Mouse (Mus musculus): ENCODE data around the gene Ttll9.

The Ttll9 gene

DNA sequence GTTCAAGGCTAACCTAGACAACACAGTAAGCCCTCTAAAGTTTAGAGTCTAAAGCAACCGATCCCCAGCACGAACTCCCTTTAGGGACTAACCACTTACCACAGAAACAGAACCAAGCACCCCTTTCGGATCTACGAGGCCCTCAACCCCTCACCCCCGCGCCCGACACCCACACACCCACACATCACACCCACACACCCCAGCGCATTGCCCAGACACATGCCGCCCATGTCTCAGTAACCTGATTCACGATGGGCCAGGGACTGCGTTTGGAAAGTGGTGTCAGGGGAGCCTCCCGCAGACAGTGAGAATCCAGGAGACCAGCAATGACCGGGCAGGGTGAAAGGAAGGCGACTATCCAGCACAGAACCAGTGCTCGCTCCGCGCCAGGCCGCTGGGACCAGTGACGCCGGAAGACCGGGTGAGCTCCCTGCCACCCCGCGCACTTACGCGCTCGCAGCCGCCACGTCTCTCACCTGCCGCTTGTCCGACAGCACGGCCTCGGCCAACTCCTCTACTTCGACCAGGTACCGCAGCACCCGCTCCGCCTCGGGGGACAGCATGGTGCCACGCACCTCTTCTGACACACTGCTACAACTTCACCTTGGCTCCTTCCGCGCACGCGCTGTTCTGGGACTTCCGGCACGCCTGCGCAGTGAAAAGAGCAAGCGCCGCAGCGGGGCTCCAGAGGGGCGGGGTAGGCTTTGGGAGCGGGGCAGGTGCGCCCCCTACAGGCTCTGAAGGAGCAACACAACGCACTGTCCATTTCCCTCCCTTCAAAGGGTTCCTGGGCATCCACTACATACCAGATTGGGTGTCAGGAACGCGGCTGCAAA is 52.7 kb downstream of the Ttll9 start, which contains the start of gene Pdrg1:
TSS of gene Pdrg1 (minus strand) at position 670 of the 836 bp plus-strand sequence.
- DNase-seq (ENCODE audit: low spot score), result peak; percentile 98

DNA sequence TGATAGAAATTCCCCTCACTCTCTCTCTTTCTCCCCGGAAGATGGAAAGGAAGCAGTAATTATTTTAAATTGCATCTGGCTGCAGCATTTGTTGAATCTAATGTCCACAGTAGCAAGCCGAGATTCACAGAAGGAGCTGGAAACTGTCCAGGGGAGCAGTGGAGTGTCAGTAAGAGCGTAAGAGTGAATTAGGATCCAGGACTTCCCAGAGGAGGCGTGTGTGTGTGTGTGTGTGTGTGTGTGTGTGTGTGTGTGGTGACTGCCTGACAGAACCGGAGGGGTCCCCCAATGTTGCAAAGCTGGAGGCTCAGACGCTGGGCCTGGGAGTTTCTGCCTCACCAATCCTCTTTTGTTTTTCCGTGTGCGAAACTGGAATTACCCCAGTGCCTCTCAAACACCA is 53.5 kb downstream of the Ttll9 start:
- DNase-seq (ENCODE audit: low spot score), result no peak

DNA sequence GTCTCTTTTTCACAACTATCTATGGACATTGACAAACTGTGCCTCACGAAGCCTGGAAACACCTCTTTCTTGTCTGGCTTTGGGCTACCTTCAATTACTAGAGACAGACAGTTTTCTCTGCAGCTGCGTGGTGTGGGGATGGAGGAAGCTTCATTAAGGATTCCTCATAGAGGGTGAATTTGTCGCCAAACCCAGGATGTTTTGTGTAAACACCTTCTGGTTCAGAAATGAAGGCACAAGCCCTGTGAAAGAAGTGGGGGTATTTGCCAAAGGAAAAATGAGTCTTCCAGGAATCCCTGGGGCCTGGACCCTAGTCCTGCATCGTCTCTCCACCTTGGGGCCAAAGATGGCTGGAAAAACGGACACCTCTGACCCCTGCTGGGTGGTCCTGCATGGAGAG is 54.5 kb downstream of the Ttll9 start:
- DNase-seq (ENCODE audit: low spot score), result no peak

DNA sequence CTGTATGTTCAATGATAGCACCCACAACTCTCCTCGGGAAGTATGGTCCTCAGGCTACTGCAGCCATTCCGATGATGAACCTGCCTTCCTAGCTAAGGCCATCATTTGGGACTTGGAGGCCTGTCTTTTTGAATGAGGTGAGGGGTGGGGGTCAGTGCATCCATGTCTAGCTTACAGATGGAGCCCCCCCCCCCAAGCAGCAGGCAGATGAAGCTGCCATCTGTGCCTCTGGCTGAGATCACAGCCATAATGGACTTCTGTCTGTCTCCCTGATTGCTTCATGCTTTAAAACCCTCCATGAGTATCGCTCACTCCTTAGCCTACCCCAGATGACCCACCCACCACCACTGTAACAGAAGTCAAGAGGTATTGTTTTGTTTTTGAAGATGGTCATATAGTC is 57.1 kb downstream of the Ttll9 start:
- no peak for DNase-seq (ENCODE audit: low spot score)

DNA sequence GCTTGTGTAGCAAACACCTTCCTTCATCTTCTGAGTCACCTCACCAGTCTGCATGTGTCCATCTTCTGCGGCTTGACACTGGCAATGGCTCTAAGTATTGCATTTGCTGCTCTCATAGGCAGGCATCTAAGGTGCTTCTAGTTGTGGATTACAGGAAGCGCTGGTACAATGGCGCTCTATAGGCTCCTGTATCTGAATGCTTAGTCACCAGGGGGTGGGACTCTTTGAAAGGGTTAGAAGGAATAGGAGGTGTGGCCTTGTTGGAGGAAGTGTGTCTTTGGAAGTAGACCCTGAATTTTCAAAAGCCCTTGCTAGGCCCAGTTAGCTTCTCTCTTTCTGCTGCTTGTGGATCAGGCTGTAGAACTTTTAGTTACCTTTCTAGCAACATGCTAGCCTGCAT is 58.9 kb downstream of the Ttll9 start:
- DNase-seq (ENCODE audit: low spot score), result no peak

DNA sequence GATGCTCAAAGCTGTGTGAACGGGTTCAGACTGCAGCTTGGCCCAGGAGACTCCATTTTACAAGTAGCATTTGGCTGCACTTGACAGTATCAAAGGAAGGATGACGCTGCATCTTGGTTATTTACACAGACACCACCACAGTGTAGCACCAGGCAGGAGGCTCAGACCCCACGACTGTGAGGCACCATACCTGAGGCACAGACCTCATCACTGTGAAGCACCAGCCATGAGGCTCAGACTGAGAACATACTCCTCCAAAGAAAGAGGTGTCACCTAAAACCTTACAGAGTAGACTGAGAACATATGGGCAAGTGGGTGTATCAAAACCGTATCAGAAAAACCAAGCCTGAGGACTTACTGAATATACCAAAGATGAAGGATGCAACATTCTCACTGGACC is 60.6 kb downstream of the Ttll9 start:
- no peak for DNase-seq (ENCODE audit: low spot score)

DNA sequence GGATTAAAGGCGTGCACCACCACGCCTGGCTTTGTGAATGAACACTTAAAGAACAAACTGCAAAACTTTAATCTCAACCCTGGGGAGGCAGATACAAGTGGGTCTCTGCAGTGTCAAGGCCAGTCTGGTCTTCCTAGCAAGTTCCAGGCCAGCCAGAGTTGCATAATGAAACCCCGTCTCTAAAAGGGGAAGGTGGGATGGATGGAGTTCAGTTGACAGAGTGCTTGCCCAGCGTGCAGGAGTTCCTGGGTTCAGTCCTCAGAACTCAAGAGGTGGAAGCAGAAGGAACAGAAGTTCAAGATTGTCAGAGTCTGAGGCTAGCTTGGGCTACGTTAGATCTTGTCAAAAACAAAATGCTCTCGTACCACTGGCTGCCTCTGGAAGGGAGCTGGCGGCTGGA is 63.8 kb downstream of the Ttll9 start:
- no peak for DNase-seq (ENCODE audit: low spot score)

DNA sequence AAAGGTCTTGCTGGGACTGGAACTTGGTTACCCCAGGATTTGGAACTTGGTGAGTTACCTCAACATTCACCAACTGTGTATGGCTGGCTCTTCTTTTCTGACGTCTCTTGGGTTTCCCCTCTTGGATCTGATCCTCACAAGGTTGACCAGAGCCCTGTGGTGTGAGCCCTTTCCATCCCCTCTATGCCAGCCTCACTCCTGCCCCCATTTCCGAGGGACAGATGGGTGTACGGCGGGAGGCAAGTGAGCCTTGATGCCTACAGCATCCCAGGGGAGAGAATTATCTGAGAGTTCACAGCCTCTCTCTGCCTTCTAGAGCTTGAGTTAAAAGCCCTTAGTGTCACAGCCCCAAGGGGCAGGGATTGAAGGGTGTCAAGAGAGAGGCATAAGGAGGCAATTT is 65.2 kb downstream of the Ttll9 start:
- DNase-seq (ENCODE audit: low spot score), result no peak

DNA sequence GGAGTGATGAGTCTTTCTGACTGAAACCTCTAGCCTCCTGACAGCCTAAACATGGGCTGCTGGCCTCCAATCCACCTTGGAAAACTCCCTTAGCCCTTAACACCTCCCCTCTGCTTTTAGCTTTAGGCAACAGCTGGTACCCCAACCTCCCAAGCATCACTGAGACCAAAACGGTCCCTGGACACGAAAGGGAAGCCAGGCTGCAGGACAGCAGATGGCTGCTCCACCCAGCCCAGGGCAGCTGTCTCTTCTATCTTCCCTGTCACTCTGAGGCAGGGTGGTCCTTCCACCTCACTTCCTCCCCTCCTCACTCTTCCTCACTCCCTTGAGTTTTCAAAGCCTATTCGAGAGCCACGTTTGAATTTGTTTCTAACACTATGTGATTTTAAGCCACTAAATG is 68.1 kb downstream of the Ttll9 start:
- no peak for DNase-seq (ENCODE audit: low spot score)

DNA sequence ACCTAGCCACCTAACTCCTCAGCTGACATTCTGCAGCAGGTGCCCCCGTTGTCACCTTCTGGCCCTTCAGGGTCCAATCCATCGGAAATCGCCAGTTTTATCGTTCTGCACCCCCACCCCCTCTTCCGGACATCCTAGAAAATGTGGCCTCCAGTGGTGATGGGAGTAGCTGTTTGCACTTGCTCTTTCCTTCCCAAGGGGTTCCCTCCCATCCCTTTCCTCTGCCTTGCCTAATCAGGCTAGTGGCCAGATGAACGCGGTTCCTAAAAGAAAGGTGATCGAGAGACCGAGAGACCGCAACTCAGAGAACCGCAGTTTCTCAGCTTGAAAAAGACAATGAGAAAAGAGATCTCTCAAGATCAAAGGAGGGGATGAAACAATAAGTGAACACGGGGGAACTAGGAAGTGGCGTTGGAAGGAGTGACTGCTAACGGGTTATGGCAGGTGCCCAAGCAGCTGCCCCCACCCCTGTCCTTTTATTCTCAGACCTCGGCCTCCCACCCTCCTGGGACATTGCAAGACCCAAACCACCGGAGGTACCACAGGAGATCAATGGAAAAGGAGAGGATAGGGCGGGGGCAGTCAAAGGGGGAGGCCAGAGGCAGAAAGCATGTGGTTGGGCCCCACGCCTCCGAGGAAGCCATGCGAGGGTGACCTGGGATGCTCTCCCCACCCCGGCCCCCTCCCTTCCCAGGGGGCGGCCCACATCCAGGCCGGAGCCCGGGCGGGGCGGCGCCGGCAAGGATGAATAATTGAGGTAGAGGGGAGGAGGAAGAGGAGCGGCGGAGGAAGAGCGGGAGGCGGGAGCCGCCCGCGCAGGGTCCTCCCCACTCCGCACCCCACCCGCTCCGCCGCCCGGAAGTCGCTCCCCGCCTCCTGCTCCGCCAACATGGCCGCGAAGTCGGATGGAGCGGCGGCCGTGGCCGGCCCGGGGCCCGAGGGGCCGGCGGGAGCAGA is 69.1 kb downstream of the Ttll9 start, which contains the start of gene Xkr7:
TSS of gene Xkr7 (plus strand) at position 727 of the 957 bp plus-strand sequence.
- DNase-seq (ENCODE audit: low spot score), result no peak

DNA sequence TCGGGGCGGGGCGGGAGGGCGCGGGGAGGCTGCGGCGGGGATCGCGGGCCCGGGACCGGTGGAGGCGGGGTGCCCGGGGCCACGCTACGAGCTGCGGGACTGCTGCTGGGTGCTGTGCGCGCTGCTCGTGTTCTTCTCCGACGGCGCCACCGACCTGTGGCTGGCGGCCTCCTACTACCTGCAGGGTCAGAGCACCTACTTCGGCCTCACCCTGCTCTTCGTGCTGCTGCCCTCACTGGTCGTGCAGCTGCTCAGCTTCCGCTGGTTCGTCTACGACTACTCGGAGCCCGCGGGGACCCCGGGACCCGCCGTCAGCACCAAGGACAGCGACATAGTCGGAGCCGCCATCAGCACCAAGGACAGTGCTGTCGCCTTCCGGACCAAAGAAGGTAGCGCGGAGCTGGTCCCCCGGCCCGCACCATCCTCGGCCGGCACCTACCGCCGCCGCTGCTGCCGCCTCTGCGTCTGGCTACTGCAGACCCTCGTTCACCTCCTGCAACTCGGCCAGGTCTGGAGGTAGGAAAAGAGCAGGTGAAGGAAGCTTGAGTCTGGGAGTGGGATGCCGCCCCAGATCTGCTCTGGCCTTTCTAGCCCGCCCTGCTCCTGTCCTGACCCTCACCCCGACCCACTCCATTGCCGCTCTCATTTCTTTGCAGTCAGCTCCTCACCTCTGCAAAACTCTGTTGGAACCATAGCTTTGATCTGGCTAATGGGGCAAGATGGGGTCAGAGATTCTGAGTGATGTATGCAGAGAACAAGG is 70.0 kb downstream of the Ttll9 start:
- DNase-seq (ENCODE audit: low spot score), result no peak

DNA sequence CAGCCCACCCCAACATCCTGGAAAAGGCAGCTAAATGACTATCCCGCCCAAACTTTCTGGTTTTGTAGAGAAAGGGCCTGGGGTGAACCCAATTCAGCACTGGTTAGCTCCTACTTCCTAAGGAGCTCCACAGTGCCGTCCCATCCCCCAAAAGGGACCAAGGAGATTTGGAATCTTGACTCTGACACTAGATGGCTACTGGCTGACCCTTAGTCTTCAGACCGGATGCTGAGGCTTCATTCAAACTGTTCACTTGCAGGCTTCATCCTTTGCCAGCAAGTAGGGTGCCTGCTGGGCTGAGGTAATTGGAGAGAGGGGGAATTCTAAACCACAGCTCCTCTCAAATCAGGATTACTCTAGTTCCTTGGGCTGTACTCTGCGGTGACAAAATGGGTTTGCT is 70.7 kb downstream of the Ttll9 start:
- DNase-seq (ENCODE audit: low spot score), result no peak

DNA sequence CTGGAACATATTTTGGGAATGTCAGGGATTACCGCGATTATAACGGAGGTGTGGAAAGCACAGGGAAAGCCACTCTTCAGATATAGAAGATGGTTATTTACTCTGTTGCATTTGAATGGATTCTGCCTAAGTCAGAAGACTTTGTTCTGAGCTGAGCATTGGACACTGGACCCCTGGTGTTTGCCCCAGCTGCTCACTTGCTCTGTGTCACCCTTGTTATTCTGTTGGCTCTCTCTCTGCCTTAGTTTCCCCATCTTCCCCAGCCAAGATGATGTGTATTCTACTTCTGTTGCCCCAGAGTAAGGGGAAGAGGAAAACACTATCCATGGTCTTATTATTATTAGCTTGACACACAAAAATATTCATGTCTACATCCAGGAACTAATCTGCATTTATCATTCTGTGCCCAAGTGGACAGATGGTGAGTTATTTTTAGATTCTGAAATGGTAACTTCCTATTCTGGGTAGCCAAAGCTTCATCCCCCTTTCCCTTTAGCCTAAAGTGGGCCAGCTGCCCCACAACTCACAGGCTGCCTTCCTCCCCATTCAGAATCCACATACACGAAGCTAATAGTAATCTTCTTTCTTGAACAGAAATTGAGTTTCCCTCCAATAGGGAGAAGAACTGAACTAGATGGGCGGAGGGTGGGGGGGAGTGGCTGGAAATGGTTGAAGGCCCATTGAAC is 71.4 kb downstream of the Ttll9 start:
- no peak for DNase-seq (ENCODE audit: low spot score)

DNA sequence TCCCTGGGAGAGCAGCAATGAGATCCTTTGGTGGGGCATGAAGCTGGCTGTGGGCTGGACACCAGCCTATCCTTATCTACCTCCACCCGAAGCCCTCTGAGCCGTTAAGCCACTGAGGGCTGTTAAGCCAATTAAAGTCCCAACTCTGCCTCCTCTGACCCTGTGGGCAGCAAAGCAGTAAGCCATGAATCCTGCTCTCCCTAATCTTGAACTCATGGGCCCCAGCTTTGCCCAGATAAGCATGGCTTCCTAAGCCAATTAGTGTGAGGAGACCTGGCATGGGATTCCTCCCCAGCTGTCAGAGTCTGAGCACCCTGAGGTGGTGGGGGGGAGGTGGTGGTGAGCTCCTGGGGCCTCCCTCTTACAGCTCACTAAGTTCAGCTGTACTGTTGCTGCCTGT is 74.4 kb downstream of the Ttll9 start:
- no peak for DNase-seq (ENCODE audit: low spot score)

DNA sequence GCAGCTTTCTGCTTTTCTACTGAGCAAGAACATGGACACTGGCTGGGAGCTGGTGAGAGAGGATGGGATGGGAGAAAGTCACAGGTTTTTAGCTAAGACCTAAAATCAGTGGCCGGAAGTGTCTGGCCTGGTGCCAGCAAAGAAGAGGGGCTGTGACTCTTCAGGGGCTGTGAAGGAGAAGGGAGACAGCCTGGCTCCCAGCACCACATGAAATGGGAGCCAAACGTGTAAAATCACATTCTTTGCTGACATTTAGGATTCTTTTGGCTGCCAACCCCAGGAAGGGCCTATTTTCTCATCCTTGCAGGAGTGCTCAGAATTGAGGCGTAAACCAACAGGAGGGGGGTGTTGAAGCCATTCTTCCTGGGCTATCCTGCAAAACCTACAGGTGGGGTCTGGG is 81.6 kb downstream of the Ttll9 start:
- DNase-seq (ENCODE audit: low spot score), result no peak

DNA sequence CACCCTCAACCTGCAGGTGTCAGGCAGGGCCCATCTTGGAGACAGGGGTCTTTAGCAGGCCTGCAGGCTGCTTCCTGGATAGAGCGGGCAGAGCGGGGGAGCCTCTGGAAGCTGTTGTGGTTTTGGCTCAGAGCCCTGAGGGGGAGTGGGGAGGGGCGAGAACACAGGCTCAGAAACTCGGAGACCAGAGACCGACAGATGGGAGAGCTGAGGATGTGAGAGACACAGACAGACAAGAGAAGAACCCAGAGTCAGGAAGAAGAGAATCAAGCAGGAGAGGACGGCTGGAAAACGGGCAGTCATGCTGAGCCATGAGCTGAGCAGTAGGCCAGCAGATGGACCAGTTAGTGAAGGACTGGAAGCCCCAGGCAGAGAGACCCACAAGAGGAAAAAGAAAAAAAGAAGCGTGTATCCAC is 83.6 kb downstream of the Ttll9 start:
- no peak for DNase-seq (ENCODE audit: low spot score)

DNA sequence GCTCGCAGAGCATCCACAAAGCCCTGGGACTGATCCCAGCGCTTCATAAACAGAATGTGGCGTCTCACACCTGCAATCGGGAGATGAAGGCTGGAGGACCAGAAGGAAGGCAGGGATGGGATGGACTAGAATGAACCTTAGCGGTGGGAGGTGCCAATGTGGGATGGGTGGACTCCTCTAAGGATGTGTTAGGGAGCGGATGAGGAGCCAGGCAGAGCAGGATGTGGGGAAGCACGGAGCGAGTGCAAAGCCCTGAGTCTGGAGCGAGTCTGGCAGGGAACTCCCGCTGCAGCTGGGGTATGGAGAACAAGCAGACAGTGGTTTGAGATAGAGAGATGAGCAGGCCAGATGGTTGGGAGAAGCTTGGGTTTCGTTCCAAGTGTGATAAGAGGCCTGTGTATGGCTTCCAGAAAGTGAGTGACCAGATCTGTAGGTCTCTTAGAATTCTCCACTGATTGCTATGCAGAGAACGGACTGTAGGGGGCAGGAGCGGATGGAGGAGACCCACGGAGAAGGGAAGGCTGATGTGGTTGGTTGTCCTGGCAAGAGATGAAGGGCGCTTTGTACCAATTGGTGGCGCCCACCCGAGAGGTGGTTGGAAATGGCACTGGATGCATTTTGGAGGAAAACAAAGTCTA is 85.7 kb downstream of the Ttll9 start:
- peak; percentile 24 for DNase-seq (ENCODE audit: low spot score)

DNA sequence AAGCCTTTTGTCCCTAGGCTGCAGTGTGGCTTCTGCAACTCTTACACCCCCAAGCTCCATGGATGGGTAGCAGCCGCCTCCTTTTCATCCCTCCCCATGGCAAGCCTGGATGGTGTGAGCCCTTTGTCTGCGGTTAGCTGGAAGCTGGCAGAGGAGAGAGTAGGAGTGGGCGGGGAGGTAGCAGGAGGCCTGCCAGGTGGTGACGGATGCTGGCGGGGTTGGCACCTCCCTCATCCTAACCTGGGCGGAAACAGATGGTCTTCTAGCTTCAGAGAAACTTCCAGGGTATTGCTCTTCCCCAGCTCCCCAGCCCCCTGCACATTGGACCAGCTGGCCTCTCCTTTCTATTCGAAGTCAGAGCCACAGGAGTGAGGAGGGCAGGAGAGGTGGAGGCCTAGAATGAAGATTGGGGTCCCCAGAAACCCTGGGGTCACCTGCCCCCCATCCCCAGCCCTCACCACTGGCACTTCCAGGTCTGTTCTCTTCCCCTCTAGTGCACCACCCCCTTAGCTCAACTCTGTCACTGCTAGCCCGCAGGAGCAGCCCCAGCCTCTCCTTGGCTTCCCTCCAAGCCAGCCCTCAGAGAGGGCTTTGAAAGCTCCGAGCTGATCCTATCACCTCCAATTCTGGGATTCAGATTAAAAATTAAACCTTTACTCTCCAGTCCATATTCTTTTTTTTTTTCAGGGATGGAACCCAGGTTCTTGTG is 87.2 kb downstream of the Ttll9 start:
- no peak for DNase-seq (ENCODE audit: low spot score)

DNA sequence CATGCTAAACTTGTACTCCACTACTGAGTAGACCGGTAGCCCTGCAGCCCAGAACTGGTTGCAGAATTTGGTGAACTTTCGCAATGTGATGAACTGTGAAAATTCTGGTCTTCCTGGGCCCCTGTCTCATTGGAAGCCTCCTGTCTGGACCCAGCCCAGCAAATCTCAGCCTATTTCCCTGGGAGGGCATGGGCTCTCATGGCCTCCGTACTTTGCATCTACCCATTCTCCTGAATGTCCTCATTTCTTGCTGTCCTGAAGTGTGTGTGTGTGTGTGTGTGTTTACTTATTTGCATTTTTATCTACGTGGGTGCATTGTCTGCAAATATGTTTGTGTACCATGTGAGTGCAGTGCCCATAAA is 87.7 kb downstream of the Ttll9 start:
- no peak for DNase-seq (ENCODE audit: low spot score)

DNA sequence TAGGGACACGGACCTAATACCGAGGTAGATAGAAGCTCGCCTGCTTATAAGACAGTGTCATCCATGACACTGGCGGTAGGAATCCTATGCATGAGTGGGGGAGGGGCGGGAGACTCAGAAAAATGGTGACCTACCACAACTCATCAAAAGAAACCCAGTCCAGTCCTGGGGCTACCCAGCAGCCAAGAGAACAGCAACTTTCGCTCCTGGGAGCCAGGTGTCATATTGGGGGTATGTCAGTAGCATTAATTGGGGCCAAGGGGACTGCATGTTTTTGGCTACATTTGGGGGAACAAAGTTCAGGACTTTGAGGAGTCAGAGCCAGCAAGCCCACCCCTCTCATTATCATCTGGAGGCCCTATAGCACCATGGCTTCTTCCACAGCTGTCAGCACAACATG is 88.8 kb downstream of the Ttll9 start:
- no peak for DNase-seq (ENCODE audit: low spot score)

DNA sequence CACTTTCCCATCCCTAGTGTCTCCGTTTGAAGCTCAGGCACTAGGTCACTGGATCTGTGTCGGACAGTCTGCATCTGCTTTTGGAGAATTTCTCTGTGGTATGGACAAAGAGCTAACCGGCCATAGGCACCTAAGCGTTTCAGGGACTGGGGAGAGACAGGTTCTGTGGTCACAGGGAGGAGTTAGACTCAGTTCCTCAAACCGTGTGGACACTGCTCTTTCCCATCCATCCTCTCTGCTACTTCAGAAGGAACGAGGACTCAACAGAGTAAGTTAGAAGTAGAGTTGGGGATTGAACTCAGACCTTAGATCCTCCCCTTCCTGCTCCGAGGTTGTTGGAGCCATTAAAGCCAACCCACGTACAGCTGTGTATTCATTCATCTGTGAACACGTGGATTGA is 89.3 kb downstream of the Ttll9 start:
- no peak for DNase-seq (ENCODE audit: low spot score)
